Mouse (Mus musculus): ENCODE results near the gene Zfp428.

DNA sequence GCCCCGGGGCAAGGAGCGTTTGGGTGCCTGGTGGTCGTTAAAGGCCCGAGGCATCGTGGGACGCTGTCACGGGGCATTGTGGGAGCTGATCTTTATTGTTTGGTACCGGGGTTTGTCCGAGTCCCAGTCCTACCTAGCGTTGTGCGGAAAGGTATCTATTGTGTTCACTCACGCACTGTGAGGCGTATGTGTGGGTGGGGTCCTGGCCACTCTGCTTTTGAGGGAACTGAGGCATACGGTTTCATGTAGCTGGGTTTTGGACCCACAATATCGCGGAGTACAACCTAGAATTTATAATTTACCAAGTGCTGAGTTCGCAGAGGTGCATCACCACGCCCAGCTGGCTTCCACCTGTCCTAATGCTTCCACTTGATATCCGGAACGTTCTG lies 914 bp downstream of the Zfp428 start:
- TF ChIP-seq ZNF384 (IDR thresholded peaks at IDR 0.05; ENCODE audit: low read depth, low read length): no peak
- TF ChIP-seq EP300 (IDR thresholded peaks at IDR 0.05; ENCODE audit: low read depth in 1 of 2, low read length in 2 of 2): no peak
- 0 out of 4 replicates have a peak, but pooled peaks of 1 of the 2 experiments have one; percentile 8 for TF ChIP-seq POLR2A (IDR thresholded peaks at IDR 0.05; ENCODE audit: control insufficient read depth in 1 of 2, insufficient read depth in 1 of 2, low read depth in 1 of 2, low read length in 2 of 2, poor library complexity in 1 of 2)
- TF ChIP-seq CHD2 (IDR thresholded peaks at IDR 0.05; ENCODE audit: low read length): no peak
- no peak for TF ChIP-seq RAD21 (IDR thresholded peaks at IDR 0.05; ENCODE audit: low read depth, low read length)
- no peak for TF ChIP-seq TBP (IDR thresholded peaks at IDR 0.05; ENCODE audit: low read depth, low read length)
- no peak for TF ChIP-seq CTCF (IDR thresholded peaks at IDR 0.05 in 2 of 3, conservative IDR thresholded peaks at IDR 0.05 in 1 of 3; ENCODE audit: control insufficient read depth in 1 of 3, insufficient read depth in 1 of 3, low read depth in 2 of 3, low read length in 3 of 3, poor library complexity in 1 of 3, severe bottlenecking in 1 of 3)
- TF ChIP-seq USF1 (IDR thresholded peaks at IDR 0.05; ENCODE audit: low read depth, low read length): no peak
- TF ChIP-seq POLR2AphosphoS2 (IDR thresholded peaks at IDR 0.05; ENCODE audit: low read length): no peak
- no peak for TF ChIP-seq POLR2AphosphoS5 (IDR thresholded peaks at IDR 0.05; ENCODE audit: borderline replicate concordance, low read depth, low read length)
- no peak for TF ChIP-seq TCF12 (IDR thresholded peaks at IDR 0.05; ENCODE audit: low read depth, low read length)
